Mouse (Mus musculus): Measurements from ENCODE around the gene Slc35e1.

Slc35e1 gene

GRCm38 (mm10) chr8:72492622-72493081 is 238 bp upstream of the Slc35e1 start:
- in situ Hi-C loops (cut with MboI; ENCODE audit: low pct_unique_long_range_greater_than_20kb in 1 of 2, low sequenced_read_pairs in 2 of 2, unreplicated experiment in 1 of 2): no loop called here

- in situ Hi-C loops (cut with MboI; ENCODE audit: low pct_unique_long_range_greater_than_20kb in 1 of 2, low sequenced_read_pairs in 2 of 2, unreplicated experiment in 1 of 2): no loop called here
Observed at GRCm38 (mm10) chr8:72491017-72491416, 1.4 kb downstream of the Slc35e1 start.

- in situ Hi-C loops (cut with MboI; ENCODE audit: low pct_unique_long_range_greater_than_20kb in 1 of 2, low sequenced_read_pairs in 2 of 2, unreplicated experiment in 1 of 2): no loop called here
Observed at GRCm38 (mm10) chr8:72487014-72487413, 5.4 kb downstream of the Slc35e1 start.

GRCm38 (mm10) chr8:72485456-72486199 is 6.8 kb downstream of the Slc35e1 start:
- in situ Hi-C loops (cut with MboI; ENCODE audit: low pct_unique_long_range_greater_than_20kb in 1 of 2, low sequenced_read_pairs in 2 of 2, unreplicated experiment in 1 of 2): no loop called here

- in situ Hi-C loops (cut with MboI; ENCODE audit: low pct_unique_long_range_greater_than_20kb in 1 of 2, low sequenced_read_pairs in 2 of 2, unreplicated experiment in 1 of 2): no loop called here
Observed at GRCm38 (mm10) chr8:72474826-72475546, 17.4 kb downstream of the Slc35e1 start, which contains the start of gene Cherp. Cherp (minus strand) TSS chr8:72475226.

GRCm38 (mm10) chr8:72470684-72471083 is 21.7 kb downstream of the Slc35e1 start:
- in situ Hi-C loops (cut with MboI; ENCODE audit: low pct_unique_long_range_greater_than_20kb in 1 of 2, low sequenced_read_pairs in 2 of 2, unreplicated experiment in 1 of 2): no loop called here

GRCm38 (mm10) chr8:72469984-72470383 is 22.4 kb downstream of the Slc35e1 start:
- in situ Hi-C loops (cut with MboI; ENCODE audit: low pct_unique_long_range_greater_than_20kb in 1 of 2, low sequenced_read_pairs in 2 of 2, unreplicated experiment in 1 of 2): no loop called here

GRCm38 (mm10) chr8:72469243-72469642 is 23.2 kb downstream of the Slc35e1 start:
- in situ Hi-C loops (cut with MboI; ENCODE audit: low pct_unique_long_range_greater_than_20kb in 1 of 2, low sequenced_read_pairs in 2 of 2, unreplicated experiment in 1 of 2): no loop called here

GRCm38 (mm10) chr8:72464211-72464610 is 28.2 kb downstream of the Slc35e1 start:
- in situ Hi-C loops (cut with MboI; ENCODE audit: low pct_unique_long_range_greater_than_20kb in 1 of 2, low sequenced_read_pairs in 2 of 2, unreplicated experiment in 1 of 2): no loop called here

GRCm38 (mm10) chr8:72459881-72460533 is 32.4 kb downstream of the Slc35e1 start:
- in situ Hi-C loops (cut with MboI; ENCODE audit: low pct_unique_long_range_greater_than_20kb in 1 of 2, low sequenced_read_pairs in 2 of 2, unreplicated experiment in 1 of 2): no loop called here

- in situ Hi-C loops (cut with MboI; ENCODE audit: low pct_unique_long_range_greater_than_20kb in 1 of 2, low sequenced_read_pairs in 2 of 2, unreplicated experiment in 1 of 2): no loop called here
Observed at GRCm38 (mm10) chr8:72458457-72458856, 34.0 kb downstream of the Slc35e1 start.

- in situ Hi-C loops (cut with MboI; ENCODE audit: low pct_unique_long_range_greater_than_20kb in 1 of 2, low sequenced_read_pairs in 2 of 2, unreplicated experiment in 1 of 2): no loop called here
Observed at GRCm38 (mm10) chr8:72457806-72458205, 34.6 kb downstream of the Slc35e1 start.

GRCm38 (mm10) chr8:72455317-72455716 is 37.1 kb downstream of the Slc35e1 start:
- in situ Hi-C loops (cut with MboI; ENCODE audit: low pct_unique_long_range_greater_than_20kb in 1 of 2, low sequenced_read_pairs in 2 of 2, unreplicated experiment in 1 of 2): no loop called here

GRCm38 (mm10) chr8:72453904-72454303 is 38.5 kb downstream of the Slc35e1 start:
- in situ Hi-C loops (cut with MboI; ENCODE audit: low pct_unique_long_range_greater_than_20kb in 1 of 2, low sequenced_read_pairs in 2 of 2, unreplicated experiment in 1 of 2): no loop called here

- in situ Hi-C loops (cut with MboI; ENCODE audit: low pct_unique_long_range_greater_than_20kb in 1 of 2, low sequenced_read_pairs in 2 of 2, unreplicated experiment in 1 of 2): no loop called here
Observed at GRCm38 (mm10) chr8:72451516-72451915, 40.9 kb downstream of the Slc35e1 start.

GRCm38 (mm10) chr8:72445071-72445470 is 47.3 kb downstream of the Slc35e1 start:
- in situ Hi-C loops (cut with MboI; ENCODE audit: low pct_unique_long_range_greater_than_20kb in 1 of 2, low sequenced_read_pairs in 2 of 2, unreplicated experiment in 1 of 2): no loop called here

- in situ Hi-C loops (cut with MboI; ENCODE audit: low pct_unique_long_range_greater_than_20kb in 1 of 2, low sequenced_read_pairs in 2 of 2, unreplicated experiment in 1 of 2): no loop called here
Observed at GRCm38 (mm10) chr8:72443994-72444350, 48.4 kb downstream of the Slc35e1 start.

GRCm38 (mm10) chr8:72443338-72443993 is 48.9 kb downstream of the Slc35e1 start, which contains the start of the genes Calr3 and 1700030K09Rik:
Calr3 (minus strand) TSS chr8:72443870.
1700030K09Rik (plus strand) TSS chr8:72443880.
- in situ Hi-C loops (cut with MboI; ENCODE audit: low pct_unique_long_range_greater_than_20kb in 1 of 2, low sequenced_read_pairs in 2 of 2, unreplicated experiment in 1 of 2): no loop called here

All from mouse embryonic stem cell (cell line).